Mouse (Mus musculus) embryonic fibroblast, embryonic 13.5 days (primary cell): Measurements from ENCODE around the gene Clec11a. TPM values are rescaled to one million over a fixed set of nuclear protein-coding genes. Genes with fewer than 3 reads are reported as not detected.

Experiments used
- H3K27ac ChIP-seq: 2 replicates; pipeline ENCODE4 v1.5.1; 2012; ENCODE audit warnings: low read length, control low read depth, inconsistent platforms; ENCODE audit not compliant: insufficient read depth
- H3K4me1 ChIP-seq: 2 replicates; pipeline ENCODE4 v1.6.1; 2011; ENCODE audit warnings: low read length; ENCODE audit not compliant: control insufficient read depth, insufficient read depth
- H3K4me3 ChIP-seq: 2 replicates; pipeline ENCODE4 v1.5.1; 2011; ENCODE audit warnings: mild to moderate bottlenecking, control low read depth, low read length; ENCODE audit not compliant: insufficient read depth
- CTCF ChIP-seq: IDR thresholded peaks from 2 replicates; pipeline ENCODE4 v1.5.1; 2011; ENCODE audit warnings: mild to moderate bottlenecking, control low read depth, low read length, moderate library complexity, borderline replicate concordance; ENCODE audit not compliant: insufficient read depth
- POLR2A ChIP-seq: IDR thresholded peaks from 2 replicates; pipeline ENCODE4 v1.6.1; 2011; ENCODE audit warnings: low read depth, mild to moderate bottlenecking, control low read depth, low read length, moderate library complexity
- polyA plus RNA-seq: library from polyadenylated mRNA; stranded (reverse); fragments of >200 nt; gene quantifications from 2 replicates; pipeline ENCODE4 v1.2.4, GENCODE M21; 2011; ENCODE audit warnings: low read depth; ENCODE audit not compliant: missing spikeins, insufficient read length

The Clec11a gene
- polyA plus RNA-seq, 1 experiment = 13.4 TPM

DNA sequence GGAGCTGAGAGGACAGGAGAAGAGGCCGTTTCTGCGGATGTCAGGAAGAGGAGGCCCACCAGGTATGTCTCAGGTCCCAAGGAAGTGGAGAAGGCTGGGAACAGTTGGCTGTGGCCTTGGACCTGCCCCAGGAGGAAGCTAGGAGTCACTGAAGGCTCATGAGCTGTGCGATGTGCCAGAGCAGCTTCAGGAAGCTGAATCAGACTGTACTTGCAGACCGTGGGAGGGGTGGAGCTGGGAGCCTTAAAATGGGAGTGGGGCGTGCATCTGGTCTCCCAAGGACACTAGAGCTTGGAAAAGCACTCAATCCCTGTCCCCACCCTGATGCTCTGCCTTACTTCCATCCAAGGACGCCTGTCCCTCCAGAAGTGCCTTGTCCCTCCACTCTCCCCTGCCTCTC is 19.9 kb upstream of the Clec11a start:
- TF ChIP-seq CTCF = no peak
- TF ChIP-seq POLR2A = no peak

DNA sequence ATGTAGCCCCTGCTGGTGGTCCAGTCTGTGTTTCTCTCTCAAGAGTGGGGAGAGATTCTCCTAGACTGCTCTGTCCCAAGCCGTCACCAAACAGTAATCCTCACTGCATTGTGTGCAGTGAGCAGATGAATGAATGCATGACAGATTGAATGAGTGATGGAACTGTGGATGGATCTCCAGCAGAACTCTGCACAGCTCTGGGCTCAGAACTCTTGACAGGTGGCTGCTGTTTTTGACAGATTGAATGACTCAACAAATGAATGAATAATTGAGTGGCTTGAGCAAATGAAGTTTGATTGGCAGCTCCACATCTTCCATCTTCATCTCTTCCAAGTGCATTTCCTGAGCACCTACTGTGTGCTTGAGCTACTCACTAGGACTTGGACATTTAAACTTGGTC is 15.6 kb upstream of the Clec11a start:
- no peak for TF ChIP-seq POLR2A
- TF ChIP-seq CTCF = no peak
- Histone ChIP-seq H3K27ac (no peak overlapping the region), H3K4me1 (no peaks in the 10 kb centered on the region), H3K4me3 (no peak overlapping the region)

More for the DNA sequence above, 19.9 kb upstream of the Clec11a start:
- Histone ChIP-seq H3K4me1 (no peaks in the 10 kb centered on the region), H3K27ac (no peak overlapping the region), H3K4me3 (no peak overlapping the region)

DNA sequence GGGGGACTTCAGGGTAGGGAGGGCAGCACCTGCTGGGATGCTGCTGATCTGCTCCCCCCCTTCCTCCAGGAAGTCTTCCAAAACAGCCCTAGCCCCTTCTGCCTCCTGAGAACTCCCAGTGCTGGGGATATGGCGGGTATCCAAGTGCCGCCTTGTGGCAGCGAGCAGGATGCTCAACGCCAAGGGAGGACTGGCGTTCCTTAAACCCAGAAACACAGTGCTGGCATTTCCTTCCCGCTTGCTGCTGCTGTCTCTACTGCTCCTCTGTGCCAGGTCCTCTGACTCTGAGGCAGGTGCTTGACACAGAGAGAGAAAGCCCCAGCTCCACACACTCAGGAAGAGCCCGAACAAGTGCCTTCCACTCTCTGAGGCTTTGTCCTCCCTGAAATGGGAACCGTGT is 14.2 kb upstream of the Clec11a start:
- H3K4me3 ChIP-seq = no peak overlapping the region
- H3K4me1 ChIP-seq = no peaks in the 10 kb centered on the region
- no peak overlapping the region for H3K27ac ChIP-seq
- TF ChIP-seq CTCF (no peak), POLR2A (no peak)

DNA sequence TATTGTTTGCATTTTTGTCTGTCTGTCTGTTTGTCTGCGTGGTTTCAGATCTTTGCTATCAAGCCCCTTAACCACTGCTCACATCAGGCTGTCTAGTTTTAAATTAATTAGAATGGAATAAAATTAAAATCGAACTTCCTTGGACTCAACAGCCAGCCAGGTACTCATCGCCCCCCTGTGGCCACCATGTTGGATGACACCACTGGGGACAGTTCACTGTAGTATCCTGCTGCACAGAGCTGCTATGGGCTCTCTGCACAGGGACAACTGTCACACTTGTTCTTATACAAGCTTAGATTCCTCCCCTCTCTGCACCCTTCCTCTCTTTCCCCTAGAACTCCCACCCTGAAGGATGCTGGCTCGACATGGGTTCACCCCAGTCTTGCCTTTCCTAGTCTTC is 11.2 kb upstream of the Clec11a start:
- Histone ChIP-seq H3K27ac (no peak overlapping the region), H3K4me1 (no peaks in the 10 kb centered on the region), H3K4me3 (no peak overlapping the region)
- TF ChIP-seq CTCF (peak; percentile 40; the same call in 1 of the 2 replicates), POLR2A (no peak)

DNA sequence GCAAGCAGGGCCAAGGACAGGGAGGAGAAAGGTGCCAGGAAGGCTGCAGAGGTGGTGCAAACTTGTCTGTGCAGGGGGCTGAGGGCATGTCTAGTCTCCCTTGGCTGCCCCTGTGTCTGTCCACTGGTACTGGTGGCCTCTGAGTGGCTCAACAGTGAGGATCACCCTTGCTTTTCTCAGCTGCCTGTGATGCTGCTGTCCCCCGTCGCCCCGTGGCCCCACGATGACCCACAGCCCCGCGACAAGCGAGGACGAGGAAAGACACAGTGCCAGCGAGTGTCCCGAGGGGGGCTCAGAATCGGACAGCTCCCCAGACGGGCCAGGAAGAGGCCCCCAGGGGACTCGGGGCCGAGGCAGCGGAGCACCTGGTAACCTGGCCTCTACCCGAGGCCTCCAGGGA is 5.8 kb upstream of the Clec11a start:
- no peak overlapping the region for H3K4me3 ChIP-seq
- no peaks in the 10 kb centered on the region; the same call in 1 of the 2 replicates for H3K4me1 ChIP-seq
- TF ChIP-seq POLR2A (no peak), CTCF (no peak)
- no peak overlapping the region for H3K27ac ChIP-seq

DNA sequence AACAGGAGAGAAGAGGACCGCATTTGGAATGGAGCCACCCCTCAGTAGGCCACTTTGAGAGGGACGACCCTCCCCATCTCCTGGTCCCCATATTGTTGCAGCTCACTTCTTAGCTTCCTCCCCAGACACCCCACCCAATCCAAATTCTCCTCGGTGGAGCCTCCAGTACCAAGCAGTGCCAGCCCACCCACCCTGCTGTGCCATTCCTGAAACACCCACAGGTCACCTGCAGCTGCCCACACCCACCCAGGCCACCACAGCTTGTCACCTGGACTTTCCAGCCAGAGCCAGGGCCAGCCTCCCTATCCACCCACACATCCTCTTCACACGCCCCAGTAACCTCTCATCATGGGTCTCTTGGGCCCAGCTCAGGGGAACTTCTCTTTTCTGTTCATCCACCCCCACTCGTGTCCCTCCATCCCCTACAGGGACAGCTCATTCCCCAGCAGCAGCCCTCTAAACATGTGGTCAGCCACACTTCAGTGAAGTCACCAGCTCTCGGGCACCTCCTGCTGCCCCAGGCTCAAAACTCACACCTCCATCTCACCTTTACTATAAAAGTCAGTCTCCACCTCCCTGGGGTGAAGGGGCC is 5.1 kb upstream of the Clec11a start:
- Histone ChIP-seq H3K4me1 (no peaks in the 10 kb centered on the region; the same call in 1 of the 2 replicates), H3K4me3 (no peak overlapping the region), H3K27ac (no peak overlapping the region)
- TF ChIP-seq POLR2A = no peak
- TF ChIP-seq CTCF = no peak

DNA sequence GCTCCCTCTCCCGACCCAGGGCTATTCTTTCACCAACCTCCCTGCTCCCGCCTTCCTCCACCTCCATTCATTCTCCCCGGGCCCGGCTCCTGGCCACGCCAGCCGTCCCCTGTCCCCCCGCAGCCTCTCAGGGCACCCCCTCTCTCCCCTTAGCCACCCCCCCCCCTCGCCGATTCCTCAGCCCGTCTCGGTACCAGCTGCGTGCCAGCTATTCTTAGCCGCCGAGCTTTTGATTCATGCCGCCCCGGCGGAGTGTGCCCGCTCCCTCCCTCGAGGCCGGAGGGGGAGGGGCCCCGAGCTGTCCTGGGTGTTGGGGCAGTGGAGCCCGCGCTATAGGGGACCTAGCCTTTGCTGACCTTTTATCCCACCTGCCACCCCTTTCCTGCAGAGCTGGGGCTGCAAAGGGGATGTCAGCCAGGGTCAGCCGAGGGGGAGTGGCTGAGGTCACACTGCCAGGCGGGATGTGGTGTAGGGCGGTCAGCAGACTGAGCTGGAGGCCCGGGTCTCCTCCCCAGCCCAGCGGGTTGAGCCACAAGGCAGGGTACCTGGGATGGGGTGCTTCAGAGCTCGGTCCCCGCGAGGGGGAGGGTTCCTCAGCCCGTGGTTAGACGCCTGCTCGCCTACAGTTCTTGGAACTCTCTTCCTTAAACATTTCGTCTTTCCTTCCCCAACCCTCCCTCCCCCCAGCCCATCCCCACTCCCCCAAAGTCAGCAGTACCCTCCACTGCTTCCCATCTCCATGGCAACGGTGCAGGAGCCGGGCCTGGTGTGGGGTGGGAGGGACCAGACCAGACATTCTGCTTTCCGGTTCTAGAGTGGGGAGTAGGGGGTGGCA is 4.4 kb upstream of the Clec11a start:
- H3K4me1 ChIP-seq = no peaks in the 10 kb centered on the region; the same call in 1 of the 2 replicates
- TF ChIP-seq POLR2A = no peak
- no peak for TF ChIP-seq CTCF
- no peak overlapping the region for H3K4me3 ChIP-seq
- no peak overlapping the region for H3K27ac ChIP-seq

DNA sequence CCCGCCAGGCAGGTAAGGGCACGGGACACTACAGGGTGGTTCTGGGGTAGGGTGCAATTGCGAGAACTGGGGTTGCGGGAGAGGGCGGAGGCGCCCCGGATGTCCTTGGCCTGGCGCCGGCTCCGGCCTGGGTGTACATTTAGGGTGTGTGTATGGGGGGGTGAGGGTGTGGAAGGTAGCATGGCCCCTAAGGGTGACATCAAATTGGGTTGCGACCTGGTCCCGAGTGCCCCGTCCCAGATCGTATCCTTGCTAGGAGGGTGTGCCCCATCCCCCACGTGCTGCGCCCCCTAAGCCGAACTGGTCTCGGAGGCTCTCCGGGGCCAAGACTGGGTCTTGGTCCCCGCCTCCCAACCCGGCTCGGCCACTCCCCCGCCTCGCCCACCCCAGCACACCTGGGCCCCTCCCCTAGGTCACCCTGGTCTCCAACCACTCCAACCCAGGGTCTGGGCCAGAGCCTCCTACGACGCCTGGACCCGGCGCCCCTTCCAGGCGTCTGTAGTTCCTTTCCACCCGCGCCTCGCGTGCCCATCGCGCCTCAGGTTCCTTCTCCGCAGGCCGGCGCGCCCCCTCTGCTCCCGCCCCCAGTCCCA is 3.7 kb upstream of the Clec11a start:
- Histone ChIP-seq H3K27ac (no peak overlapping the region), H3K4me1 (no peaks in the 10 kb centered on the region; the same call in 1 of the 2 replicates)
- no peak for TF ChIP-seq CTCF
- no peak for TF ChIP-seq POLR2A

DNA sequence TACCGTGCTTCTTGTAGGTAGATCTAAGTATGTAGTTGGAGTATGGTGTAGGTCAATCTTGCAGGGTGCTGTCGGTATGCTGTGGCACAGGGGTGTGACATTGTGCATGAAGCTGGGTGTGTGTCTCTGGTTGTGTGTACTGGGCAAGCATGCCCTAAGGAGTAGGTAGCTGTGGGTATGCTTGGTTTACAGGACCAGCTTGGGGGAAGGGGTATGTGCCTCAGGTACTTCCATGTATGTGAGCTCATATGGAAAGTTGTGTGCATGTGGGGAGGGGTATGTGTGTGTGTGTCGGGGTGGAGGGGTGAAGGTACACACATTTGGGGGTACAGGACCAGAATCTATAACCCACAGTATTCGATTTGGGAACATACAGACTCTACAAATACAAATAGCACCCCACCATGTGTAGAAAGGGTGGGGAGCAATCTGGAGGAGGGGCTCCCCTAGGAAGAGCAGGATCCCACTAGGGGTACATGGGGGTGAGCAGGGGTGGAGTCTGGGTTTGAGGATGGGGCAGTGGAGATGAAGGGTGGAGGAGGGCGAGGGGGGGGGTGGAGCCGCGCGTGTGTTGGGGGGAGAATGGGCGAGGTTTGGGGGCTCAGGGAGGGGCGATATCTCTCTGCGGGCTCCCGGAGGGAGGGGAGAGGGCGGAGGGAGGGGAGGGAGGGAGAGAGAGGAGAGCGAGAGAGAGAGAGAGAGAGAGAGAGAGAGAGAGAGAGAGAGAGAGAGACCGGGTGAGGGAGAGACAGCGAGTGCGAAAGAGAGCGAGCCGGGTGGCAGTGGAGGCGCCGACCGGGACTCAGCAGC is 3.0 kb upstream of the Clec11a start, which contains the start of gene Shank1:
TSS of gene Shank1 (plus strand) at position 779 of the 810 bp plus-strand sequence.
- Histone ChIP-seq H3K4me3 (0 out of 2 replicates have a peak within 1 kb of the TSS, but pooled peaks have one; percentile 6), H3K27ac (no peak within 1 kb of the TSS), H3K4me1 (no peaks in the 10 kb centered on the region; the same call in 1 of the 2 replicates)
- TF ChIP-seq CTCF (no peak), POLR2A (no peak)

More for the DNA sequence above, 3.7 kb upstream of the Clec11a start:
- 0 out of 2 replicates have a peak overlapping the region, but pooled peaks have one; percentile 6 for H3K4me3 ChIP-seq

DNA sequence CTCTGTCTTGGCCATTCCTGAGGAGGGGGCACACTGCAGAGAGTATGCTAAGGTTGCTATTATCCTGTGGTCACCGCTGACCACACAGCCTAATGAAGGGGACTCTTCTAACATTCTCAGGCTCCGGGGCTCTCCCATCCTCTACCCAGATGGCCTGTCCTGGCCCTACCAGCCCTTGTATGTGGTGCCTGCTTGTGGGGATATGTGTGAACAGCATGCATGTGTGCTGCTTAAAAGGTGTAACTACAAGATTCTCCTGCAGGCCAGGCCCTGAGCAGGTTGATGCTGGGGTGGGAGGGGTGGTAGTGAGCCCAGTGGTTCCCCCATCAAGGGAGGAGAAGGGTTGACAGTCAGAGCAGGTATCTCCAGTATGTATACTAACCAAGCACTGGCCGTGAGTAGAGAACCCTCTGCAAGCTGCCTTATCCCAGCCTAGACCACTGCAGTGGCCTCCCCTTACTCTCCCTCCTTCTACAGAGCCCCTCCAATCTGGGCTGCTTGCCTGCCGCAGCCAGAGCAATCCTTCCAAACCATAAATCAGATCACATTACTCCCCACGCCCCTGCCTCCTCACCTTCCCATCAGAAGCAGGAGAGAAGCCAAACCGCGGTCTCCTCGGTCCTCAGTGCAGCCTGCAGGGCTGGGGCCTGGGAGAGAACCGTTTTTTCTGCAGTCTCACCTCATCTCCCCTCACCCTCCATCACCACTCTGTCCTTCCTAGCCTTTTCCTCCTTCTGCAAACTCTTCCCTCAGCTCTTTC is 739 bp upstream of the Clec11a start:
- H3K4me1 ChIP-seq = no peaks in the 10 kb centered on the region; the same call in 1 of the 2 replicates
- H3K27ac ChIP-seq = peak overlapping the region; percentile 1; the same call in 1 of the 2 replicates
- TF ChIP-seq POLR2A (no peak), CTCF (no peak)
- H3K4me3 ChIP-seq = no peak overlapping the region
